Mouse (Mus musculus): ENCODE measurements around the gene H2-Eb2.

H2-Eb2 gene

GRCm38 (mm10) chr17:34325436-34325835 lies at the start of gene H2-Eb2:
Gene H2-Eb2 (plus strand): TSS chr17:34325665.
- no peak for DNase-seq

- no peak for DNase-seq
Measured at GRCm38 (mm10) chr17:34280499-34281038, 44.9 kb upstream of the H2-Eb2 start.

- no peak for DNase-seq
Measured at GRCm38 (mm10) chr17:34281836-34282235, 43.6 kb upstream of the H2-Eb2 start.

DNA sequence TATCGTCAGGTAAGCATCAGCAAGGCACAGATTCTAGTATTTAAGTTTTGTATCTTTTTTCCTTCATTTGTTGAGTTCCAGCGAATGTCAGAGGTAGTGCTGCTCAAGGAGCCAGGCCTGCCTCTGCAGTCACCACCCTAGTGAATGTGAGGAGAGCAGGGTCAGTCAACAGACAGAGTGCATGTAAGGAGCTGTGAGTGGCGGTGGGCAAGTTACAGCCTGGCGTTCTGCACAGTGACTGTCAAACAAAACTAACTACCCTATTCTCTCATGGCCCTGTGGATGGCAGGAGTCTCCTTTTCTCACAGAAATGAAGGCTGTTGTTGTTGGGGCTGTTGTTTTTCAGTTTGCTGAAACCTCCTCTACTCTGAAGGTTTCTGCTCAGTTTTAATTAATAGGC lies 40.1 kb upstream of the H2-Eb2 start:
- DNase-seq, result no peak

GRCm38 (mm10) chr17:34285848-34286247 lies 39.6 kb upstream of the H2-Eb2 start:
- peak; percentile 69 for DNase-seq

GRCm38 (mm10) chr17:34286501-34286900 lies 39.0 kb upstream of the H2-Eb2 start:
- DNase-seq, result no peak

GRCm38 (mm10) chr17:34286999-34287398 lies 38.5 kb upstream of the H2-Eb2 start:
- no peak for DNase-seq

DNA sequence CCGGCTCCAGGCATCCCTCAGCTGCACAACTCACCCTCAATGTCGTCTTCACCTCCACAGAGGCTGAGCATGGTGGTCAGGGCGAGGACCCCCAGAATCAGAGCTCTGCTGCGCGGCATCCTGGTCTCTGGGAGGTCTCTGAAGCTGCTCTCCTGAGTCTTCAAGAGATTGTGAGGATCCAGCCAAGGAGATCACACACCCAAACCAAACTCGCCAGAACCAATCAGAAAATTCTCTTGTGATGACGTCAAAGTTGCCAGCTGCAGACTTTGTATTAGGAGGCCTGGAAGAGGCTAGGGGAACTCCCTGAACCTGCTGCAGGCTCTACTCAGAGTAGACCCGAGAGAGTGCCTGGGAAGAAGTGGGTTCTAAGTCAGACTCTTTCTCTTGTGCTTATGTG lies 37.8 kb upstream of the H2-Eb2 start, which contains the start of gene H2-Aa:
Gene H2-Aa, minus strand, starts transcription at position 176 of the 400 bp plus-strand sequence.
- DNase-seq, result peak; percentile 86

DNA sequence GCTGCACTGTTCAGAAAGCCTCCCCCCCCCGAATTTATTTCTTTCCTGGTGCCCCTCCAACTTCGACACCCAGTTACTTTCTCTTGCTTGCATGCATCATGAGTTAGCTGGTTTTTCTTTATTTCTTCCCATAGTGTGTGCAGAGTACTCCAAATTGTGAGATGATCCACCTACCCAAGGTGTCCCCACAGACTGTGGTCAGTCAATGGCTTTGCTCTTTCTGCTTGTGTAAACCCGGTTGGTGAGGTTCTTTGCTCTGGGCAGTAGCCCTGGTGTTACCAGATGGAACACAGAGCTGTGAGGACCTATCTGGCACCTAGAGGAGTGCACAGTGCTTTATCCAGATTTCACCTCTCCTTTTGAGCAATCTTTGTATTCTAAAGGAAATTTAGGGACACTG lies 37.3 kb upstream of the H2-Eb2 start:
- no peak for DNase-seq

GRCm38 (mm10) chr17:34291609-34292008 lies 33.9 kb upstream of the H2-Eb2 start:
- peak; percentile 81 for DNase-seq

- DNase-seq, result no peak
Measured at GRCm38 (mm10) chr17:34292570-34292969, 32.9 kb upstream of the H2-Eb2 start.

DNA sequence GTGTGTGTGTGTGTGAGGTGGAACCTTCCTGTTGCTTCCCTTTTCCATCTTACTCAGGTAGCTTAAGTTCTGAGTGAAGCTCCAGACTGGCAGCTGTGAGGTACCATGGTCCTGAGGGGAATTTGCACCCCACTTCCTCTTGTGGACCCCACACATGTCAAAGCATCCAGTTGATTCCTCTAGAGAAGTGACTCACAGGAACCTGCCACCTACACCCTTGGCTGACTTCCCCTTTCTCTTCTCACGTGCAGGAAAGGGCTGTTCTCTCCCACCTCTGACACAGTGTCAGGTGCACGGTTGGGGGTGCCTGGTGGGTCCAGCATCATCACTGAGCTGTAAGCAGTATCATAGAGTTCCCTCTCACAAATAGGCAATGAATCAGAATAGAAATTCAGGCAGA lies 31.9 kb upstream of the H2-Eb2 start:
- no peak for DNase-seq

GRCm38 (mm10) chr17:34294249-34294648 lies 31.2 kb upstream of the H2-Eb2 start:
- DNase-seq, result no peak

DNA sequence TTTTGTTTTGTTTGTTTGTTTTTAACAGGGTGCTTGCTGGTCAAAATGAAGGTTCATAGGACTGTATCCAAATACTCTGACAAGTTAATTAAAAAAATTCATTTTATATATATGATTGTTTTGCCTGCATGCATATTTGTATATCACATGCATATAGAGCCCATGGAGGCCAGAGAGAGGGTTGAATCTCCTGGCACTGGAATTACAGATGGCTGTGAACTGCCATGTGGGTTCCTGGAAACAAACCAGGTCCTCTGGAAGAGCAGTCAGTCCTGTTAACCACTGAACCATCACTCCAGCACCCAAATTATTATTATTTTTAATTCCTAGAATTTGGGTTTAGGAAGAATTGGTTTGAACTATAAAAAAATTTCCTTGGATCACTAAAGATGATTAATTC lies 30.2 kb upstream of the H2-Eb2 start:
- DNase-seq, result no peak

DNA sequence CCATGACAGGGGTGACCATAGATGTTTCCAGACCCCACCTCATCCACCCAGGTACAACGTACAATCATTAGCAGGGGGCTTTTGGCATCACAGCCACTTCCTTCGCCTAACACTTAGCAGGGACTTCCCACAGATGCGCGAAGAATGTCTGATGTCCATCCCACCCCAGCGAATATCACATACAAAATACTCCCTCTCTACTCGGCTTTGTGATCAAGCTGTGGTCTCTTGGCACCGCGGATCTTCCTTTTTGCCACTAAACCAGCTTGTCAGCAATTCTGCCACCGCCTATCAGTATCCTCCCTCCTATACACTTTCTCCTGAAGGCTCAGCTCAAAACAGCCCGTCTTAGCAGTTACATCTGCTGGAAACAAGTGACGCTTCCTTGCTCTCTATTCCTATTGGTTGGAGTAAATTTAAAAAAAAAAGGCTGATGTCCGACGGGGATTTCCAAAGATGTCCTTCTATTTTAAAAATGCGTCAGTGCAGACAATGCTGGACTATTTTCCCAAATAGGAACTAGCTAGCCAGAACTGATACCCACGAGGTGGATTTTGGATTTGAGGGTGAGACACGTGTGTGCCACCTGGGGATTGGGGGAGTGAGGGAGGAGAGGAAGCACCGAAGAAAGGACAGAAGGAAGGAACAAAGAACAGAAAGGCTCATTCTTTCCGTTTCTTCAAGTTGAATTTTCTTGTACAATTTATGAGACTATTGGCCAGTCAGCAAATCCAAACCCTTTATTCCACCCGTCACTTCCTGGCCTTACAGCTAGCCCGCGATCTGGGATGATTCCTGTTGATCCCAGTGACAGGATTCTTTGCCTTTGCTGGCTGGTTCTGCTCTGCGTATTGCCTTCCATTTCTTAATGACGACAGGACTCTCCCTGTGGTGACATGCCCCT lies 29.3 kb upstream of the H2-Eb2 start:
- DNase-seq, result peak; percentile 49

DNA sequence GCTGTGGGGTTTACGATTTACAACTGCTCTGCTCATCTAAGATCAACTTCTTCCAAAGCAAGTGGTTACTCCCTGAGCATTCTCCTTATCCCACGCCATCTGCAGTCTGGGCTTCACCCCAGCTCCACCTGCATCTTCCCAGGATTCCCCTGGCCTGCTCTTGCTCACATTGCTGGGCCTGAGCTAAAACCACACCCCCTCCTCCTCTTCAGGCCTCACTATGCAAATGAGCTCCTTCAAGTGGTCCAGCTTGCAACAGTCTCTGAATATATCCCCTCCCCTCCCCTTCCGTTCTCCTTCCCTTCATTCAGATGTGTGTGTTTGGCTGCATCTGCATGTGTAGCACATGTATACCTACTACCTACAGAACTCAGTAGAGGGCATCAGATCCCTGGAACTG lies 26.1 kb upstream of the H2-Eb2 start:
- DNase-seq, result no peak

- DNase-seq, result no peak
Measured at GRCm38 (mm10) chr17:34300071-34300470, 25.4 kb upstream of the H2-Eb2 start.

DNA sequence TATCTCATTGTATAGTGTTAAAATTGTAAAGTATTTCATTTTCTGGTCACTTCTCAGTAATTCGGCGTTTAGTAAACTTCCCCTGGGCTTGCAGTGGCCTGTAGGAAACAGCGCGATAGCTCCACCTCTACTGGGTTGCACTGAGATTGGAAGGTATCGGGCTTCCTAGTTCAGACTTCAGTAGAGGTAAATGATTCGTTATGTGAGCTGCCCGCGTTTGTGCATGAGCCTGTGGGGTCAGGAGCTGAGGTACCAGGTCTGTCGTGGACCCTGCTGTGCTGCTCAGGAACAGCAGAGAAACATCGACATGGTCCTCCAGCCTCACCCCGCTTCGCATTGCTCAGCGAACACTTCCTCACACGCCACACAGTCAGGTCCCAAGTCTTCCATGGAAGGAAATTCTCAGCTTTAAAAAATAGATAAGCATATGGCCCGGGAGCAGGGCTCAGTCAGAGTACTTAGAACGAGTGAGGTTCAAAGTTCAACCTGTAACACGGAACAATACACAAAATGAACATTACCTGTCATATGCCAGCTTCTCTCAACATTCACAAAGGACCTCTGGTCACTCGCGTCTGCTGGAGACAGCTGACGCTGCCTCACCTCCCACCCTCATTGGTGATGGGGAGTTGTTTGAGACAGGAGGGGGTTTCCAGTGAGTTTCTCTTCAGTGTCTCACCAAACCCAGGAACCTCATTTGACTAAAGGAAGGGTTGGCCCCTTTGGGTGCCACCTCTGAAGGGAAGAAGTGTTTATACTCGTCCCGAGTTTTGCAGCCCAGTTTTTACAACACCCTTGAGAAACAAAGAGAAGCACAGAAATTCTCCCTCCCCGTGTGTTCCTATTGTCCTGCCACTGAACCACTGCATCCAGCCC lies 24.5 kb upstream of the H2-Eb2 start:
- DNase-seq, result no peak

- no peak for DNase-seq
Measured at GRCm38 (mm10) chr17:34301670-34302190, 23.7 kb upstream of the H2-Eb2 start.

DNA sequence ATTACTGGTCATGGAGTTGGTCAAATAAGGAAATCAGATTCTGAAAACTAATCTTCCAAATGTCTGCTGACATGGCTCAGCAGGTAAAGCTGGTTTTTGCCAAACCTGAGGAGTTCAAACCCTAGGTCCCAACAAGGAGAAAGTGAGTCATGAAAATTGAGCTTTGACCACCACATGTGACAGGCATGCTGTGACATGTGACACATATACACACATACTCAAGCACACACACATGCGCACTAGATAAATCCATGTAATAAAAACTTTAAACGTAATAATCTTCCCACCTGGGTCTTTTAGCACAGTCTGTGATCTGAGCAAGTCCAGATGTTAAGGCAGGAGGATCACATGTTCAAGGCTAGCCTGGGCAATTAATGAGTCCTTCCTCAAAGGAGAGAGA lies 21.7 kb upstream of the H2-Eb2 start:
- DNase-seq, result no peak

DNA sequence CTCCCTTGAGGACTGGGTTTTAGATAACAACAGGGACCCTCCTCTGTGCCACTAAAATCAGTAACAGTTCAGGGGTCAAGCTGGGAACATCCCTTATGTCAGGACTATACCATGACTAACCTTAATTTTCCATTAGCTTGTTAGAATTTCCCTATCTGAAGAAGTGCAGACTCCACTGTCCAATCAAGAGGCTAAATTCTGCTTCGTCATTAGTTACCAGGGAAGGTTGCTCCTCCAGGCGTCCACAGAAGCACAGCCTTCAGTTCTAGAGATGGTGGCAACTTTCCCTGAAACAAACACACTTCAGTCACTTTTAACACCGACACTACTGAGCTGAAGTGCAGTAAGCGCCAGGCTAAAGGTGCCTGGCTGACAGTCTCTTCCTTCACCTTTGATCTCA lies 20.7 kb upstream of the H2-Eb2 start:
- DNase-seq, result peak; percentile 63

DNA sequence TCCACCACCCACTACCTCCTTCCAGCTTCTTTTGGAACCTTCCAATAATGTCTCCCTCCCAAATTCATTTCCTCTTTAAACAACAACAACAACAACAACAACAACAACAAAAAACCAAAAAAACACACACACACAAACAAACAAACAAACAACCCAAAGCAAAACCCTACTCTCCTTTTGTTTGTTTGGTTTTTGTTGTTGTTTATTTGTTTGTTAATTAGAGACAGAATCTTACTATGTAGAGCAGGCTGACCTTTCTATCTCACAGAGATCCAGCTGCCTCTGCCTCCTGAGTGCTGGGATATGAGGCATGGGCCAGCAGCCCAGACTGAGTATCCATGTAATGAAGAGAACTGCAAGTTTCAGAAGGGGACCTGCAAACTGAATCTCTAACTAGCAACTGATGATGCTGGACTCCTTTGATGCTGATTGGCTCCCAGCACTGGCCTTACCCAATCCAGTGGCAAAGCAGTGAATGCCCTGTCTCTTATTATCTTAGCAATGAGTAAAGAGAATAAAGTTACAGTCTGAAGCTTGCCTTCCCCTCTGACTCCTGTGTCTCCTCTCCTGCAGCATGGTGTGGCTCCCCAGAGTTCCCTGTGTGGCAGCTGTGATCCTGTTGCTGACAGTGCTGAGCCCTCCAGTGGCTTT lies 20.0 kb upstream of the H2-Eb2 start, which contains the start of gene H2-Eb1:
Gene H2-Eb1, plus strand, starts transcription at position 488 of the 651 bp plus-strand sequence.
- DNase-seq, result peak; percentile 88

- DNase-seq, result no peak
Measured at GRCm38 (mm10) chr17:34306407-34306806, 19.1 kb upstream of the H2-Eb2 start.
